Mouse (Mus musculus) urinary bladder, postnatal 0 days (tissue): Measurements from ENCODE around the gene Ifngr2. TPM values are rescaled to one million over a fixed set of nuclear protein-coding genes. Genes with fewer than 3 reads are reported as not detected.

ENCODE experiments used
- microRNA-seq: library from miRNA; unstranded; fragments of <30 nt; microRNA quantifications from one replicate; pipeline ENCODE4, GENCODE M21; 2016
- polyA plus RNA-seq: library from polyadenylated mRNA; unstranded; fragments of >200 nt; fragmentation: Nextera tagmentation; extraction: Ambion mirVana; gene quantifications from 2 replicates; pipeline ENCODE4 v1.2.1, GENCODE M21; 2015

Gene Ifngr2
- 47.8 and 50.0 TPM in 2 replicates for polyA plus RNA-seq

GRCm38 (mm10) chr16:91546836-91547741 is at the start of gene Ifngr2:
TSS of gene Ifngr2 (plus strand) at chr16:91547072.

GRCm38 (mm10) chr16:91597672-91598010 is 50.8 kb downstream of the Ifngr2 start, which contains the start of gene Tmem50b:
TSS of gene Tmem50b (minus strand) at chr16:91597800.

Small RNAs within 50 kb of the gene (microRNA-seq; reads per million reads assigned to microRNA genes)
- not detected for gene Mir6367

Other genes starting within 250 kb of the Ifngr2 start
- 60.6 and 68.5 TPM in 2 replicates for gene Ifnar2, start 174.3 kb upstream of the Ifngr2 start, polyA plus RNA-seq
- not detected in 2 replicates for gene Gm21970, start 155.4 kb upstream of the Ifngr2 start, polyA plus RNA-seq
- gene Il10rb, start 140.9 kb upstream of the Ifngr2 start, polyA plus RNA-seq = 45.5 and 48.4 TPM in 2 replicates
- gene Ifnar1, start 61.8 kb upstream of the Ifngr2 start, polyA plus RNA-seq = 24.7 and 27.5 TPM in 2 replicates
- 58.6 and 69.2 TPM in 2 replicates for gene Tmem50b, start 50.7 kb downstream of the Ifngr2 start, polyA plus RNA-seq
- gene Dnajc28, start 72.0 kb downstream of the Ifngr2 start, polyA plus RNA-seq = 0.81 and 1.3 TPM in 2 replicates
- gene Gart, start 99.9 kb downstream of the Ifngr2 start, polyA plus RNA-seq = 40.9 and 43.8 TPM in 2 replicates
- gene Son, start 100.4 kb downstream of the Ifngr2 start, polyA plus RNA-seq = 56.2 and 65.8 TPM in 2 replicates
- gene Donson, start 141.7 kb downstream of the Ifngr2 start, polyA plus RNA-seq = 6.8 and 7.8 TPM in 2 replicates
- 44.5 and 53.2 TPM in 2 replicates for gene Cryzl1, start 181.9 kb downstream of the Ifngr2 start, polyA plus RNA-seq
- gene Itsn1, start 182.2 kb downstream of the Ifngr2 start, polyA plus RNA-seq = 13.2 and 17.4 TPM in 2 replicates